Mouse (Mus musculus): ENCODE measurements around the gene Zfp362. TPM values are rescaled to one million over a fixed set of nuclear protein-coding genes. Genes with fewer than 3 reads are reported as not detected.

Zfp362 gene
- 5.1 and 5.4 TPM in 2 replicates for polyA plus RNA-seq (2015; fragmentation: Nextera tagmentation; extraction: Ambion mirVana)

DNA sequence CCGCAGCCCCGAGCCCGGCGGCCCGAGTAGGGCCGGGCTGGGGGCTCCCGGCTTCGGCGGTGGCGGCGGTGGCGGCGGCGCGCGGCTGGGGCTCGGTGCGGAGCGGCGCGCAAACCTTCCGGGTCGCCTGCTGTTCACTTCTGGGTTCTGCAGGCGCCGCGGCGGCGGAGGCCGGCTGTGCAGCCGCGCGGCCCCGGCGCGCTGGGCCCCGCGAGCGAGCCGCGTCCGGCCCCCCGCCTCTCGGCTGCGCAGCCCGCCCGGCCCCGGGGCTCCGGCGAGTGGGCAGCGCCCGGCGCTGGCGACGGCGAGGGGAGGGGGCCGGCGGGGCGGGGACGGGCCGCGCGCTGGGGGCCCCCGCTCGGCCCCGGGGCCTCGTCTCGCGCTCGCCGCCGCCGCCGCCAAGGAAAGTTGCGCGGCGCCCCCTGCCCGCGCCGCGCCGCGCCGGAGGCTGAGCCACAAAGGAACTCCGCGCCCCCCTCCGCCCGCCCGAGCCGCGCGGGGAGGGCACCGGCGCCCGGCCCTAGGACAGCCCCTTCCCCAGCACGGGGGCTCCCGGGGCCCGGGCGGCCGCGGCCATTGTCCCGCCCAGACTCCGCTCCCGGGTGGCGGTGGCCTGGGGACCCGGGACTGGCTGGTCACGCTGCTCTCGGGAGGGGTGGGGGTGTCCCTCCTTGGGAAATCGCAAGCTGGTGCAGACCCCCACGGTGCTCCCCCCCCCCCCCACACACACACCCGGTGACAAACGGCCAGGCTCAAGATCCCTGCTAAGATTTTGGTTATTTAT is at the start of gene Zfp362:
Zfp362 (minus strand) TSS at position 3 of the 784 bp plus-strand sequence.
- H3K9me3 ChIP-seq (ENCODE audit: low read length): no peaks in the 10 kb centered on the region
- ATAC-seq (peak; percentile 72), DNase-seq (peak; percentile 68)
- H3K9ac ChIP-seq (replicated peaks): peak within 1 kb of the TSS; percentile 98
- under 1% methylated on average over 55 of the region's 111 CpGs for WGBS (ENCODE audit: insufficient replicate concordance)
- peak within 1 kb of the TSS; percentile 97 for H3K27ac ChIP-seq (ENCODE audit: low read depth)
- peak within 1 kb of the TSS; percentile 99 for H3K4me2 ChIP-seq (ENCODE audit: low read depth, low read length)
- H3K27me3 ChIP-seq (ENCODE audit: insufficient read depth, low read length): no peaks in the 10 kb centered on the region
- H3K4me1 ChIP-seq (ENCODE audit: insufficient read depth): peaks cover 28% of the 10 kb centered on the region
- TF ChIP-seq EP300 (IDR thresholded peaks at IDR 0.05; ENCODE audit: low read depth) (no peak), CTCF (IDR thresholded peaks at IDR 0.05; ENCODE audit: low read depth) (no peak)
- H3K36me3 ChIP-seq (replicated peaks; ENCODE audit: insufficient read depth, low read length): no peaks in the 10 kb centered on the region
- H3K4me3 ChIP-seq (ENCODE audit: low read depth, low read length): peak within 1 kb of the TSS; percentile 64

GRCm38 (mm10) chr4:128855613-128856040 is 49.8 kb upstream of the Zfp362 start:
- Histone ChIP-seq H3K36me3 (replicated peaks; ENCODE audit: insufficient read depth, low read length) (no peaks in the 10 kb centered on the region), H3K9ac (replicated peaks) (no peak overlapping the region), H3K9me3 (ENCODE audit: low read length) (no peaks in the 10 kb centered on the region), H3K27me3 (ENCODE audit: insufficient read depth, low read length) (no peaks in the 10 kb centered on the region), H3K4me2 (ENCODE audit: low read depth, low read length) (peak overlapping the region; percentile 42), H3K27ac (ENCODE audit: low read depth) (peak overlapping the region; percentile 11; the same call in 1 of the 2 replicates), H3K4me3 (ENCODE audit: low read depth, low read length) (no peak overlapping the region), H3K4me1 (ENCODE audit: insufficient read depth) (peaks cover 17% of the 10 kb centered on the region)
- no peak; the same call in none of the 2 replicates for TF ChIP-seq EP300 (IDR thresholded peaks at IDR 0.05; ENCODE audit: low read depth)
- ATAC-seq (peak; percentile 90), DNase-seq (peak; percentile 63)
- WGBS (ENCODE audit: insufficient replicate concordance): 47% methylated on average over 4 of the region's 4 CpGs

- Histone ChIP-seq H3K36me3 (replicated peaks; ENCODE audit: insufficient read depth, low read length) (no peaks in the 10 kb centered on the region), H3K27ac (ENCODE audit: low read depth) (no peak overlapping the region), H3K4me2 (ENCODE audit: low read depth, low read length) (no peak overlapping the region), H3K4me1 (ENCODE audit: insufficient read depth) (peaks cover 17% of the 10 kb centered on the region), H3K9me3 (ENCODE audit: low read length) (no peaks in the 10 kb centered on the region), H3K4me3 (ENCODE audit: low read depth, low read length) (no peak overlapping the region), H3K27me3 (ENCODE audit: insufficient read depth, low read length) (no peaks in the 10 kb centered on the region), H3K9ac (replicated peaks) (no peak overlapping the region)
- TF ChIP-seq EP300 (IDR thresholded peaks at IDR 0.05; ENCODE audit: low read depth) (no peak), CTCF (IDR thresholded peaks at IDR 0.05; ENCODE audit: low read depth) (no peak)
- no peak for ATAC-seq
- DNase-seq: no peak
- WGBS (ENCODE audit: insufficient replicate concordance): 81% methylated on average over 11 of the region's 11 CpGs
These were observed 47.3 kb upstream of the Zfp362 start for GRCm38 (mm10) chr4:128853117-128853516.

- no peak for TF ChIP-seq EP300 (IDR thresholded peaks at IDR 0.05; ENCODE audit: low read depth)
- TF ChIP-seq CTCF (IDR thresholded peaks at IDR 0.05; ENCODE audit: low read depth): no peak
- ATAC-seq (no peak), DNase-seq (no peak)
- Histone ChIP-seq H3K4me2 (ENCODE audit: low read depth, low read length) (no peak overlapping the region), H3K27ac (ENCODE audit: low read depth) (no peak overlapping the region), H3K27me3 (ENCODE audit: insufficient read depth, low read length) (no peaks in the 10 kb centered on the region), H3K4me3 (ENCODE audit: low read depth, low read length) (no peak overlapping the region), H3K4me1 (ENCODE audit: insufficient read depth) (peaks cover 17% of the 10 kb centered on the region), H3K36me3 (replicated peaks; ENCODE audit: insufficient read depth, low read length) (no peaks in the 10 kb centered on the region), H3K9me3 (ENCODE audit: low read length) (no peaks in the 10 kb centered on the region), H3K9ac (replicated peaks) (no peak overlapping the region)
- WGBS (ENCODE audit: insufficient replicate concordance): 69% methylated on average over 12 of the region's 12 CpGs
These were observed 46.5 kb upstream of the Zfp362 start for GRCm38 (mm10) chr4:128852266-128852887.

GRCm38 (mm10) chr4:128849686-128850085 is 43.8 kb upstream of the Zfp362 start:
- Histone ChIP-seq H3K4me2 (ENCODE audit: low read depth, low read length) (no peak overlapping the region), H3K27ac (ENCODE audit: low read depth) (no peak overlapping the region), H3K9me3 (ENCODE audit: low read length) (no peaks in the 10 kb centered on the region), H3K9ac (replicated peaks) (no peak overlapping the region), H3K27me3 (ENCODE audit: insufficient read depth, low read length) (no peaks in the 10 kb centered on the region), H3K36me3 (replicated peaks; ENCODE audit: insufficient read depth, low read length) (no peaks in the 10 kb centered on the region), H3K4me1 (ENCODE audit: insufficient read depth) (no peaks in the 10 kb centered on the region), H3K4me3 (ENCODE audit: low read depth, low read length) (no peak overlapping the region)
- ATAC-seq (no peak), DNase-seq (no peak)
- no peak for TF ChIP-seq CTCF (IDR thresholded peaks at IDR 0.05; ENCODE audit: low read depth)
- no peak for TF ChIP-seq EP300 (IDR thresholded peaks at IDR 0.05; ENCODE audit: low read depth)
- WGBS (ENCODE audit: insufficient replicate concordance): 65% methylated on average over 7 of the region's 7 CpGs

GRCm38 (mm10) chr4:128848961-128849360 is 43.1 kb upstream of the Zfp362 start:
- DNase-seq (no peak), ATAC-seq (no peak)
- WGBS (ENCODE audit: insufficient replicate concordance): 79% methylated on average over 3 of the region's 3 CpGs

More at GRCm38 (mm10) chr4:128848961-128849360, 43.1 kb upstream of the Zfp362 start:
- Histone ChIP-seq H3K36me3 (replicated peaks; ENCODE audit: insufficient read depth, low read length) (no peaks in the 10 kb centered on the region), H3K4me1 (ENCODE audit: insufficient read depth) (no peaks in the 10 kb centered on the region), H3K9me3 (ENCODE audit: low read length) (no peaks in the 10 kb centered on the region), H3K27ac (ENCODE audit: low read depth) (no peak overlapping the region), H3K9ac (replicated peaks) (no peak overlapping the region), H3K4me3 (ENCODE audit: low read depth, low read length) (no peak overlapping the region), H3K27me3 (ENCODE audit: insufficient read depth, low read length) (no peaks in the 10 kb centered on the region), H3K4me2 (ENCODE audit: low read depth, low read length) (no peak overlapping the region)
- TF ChIP-seq CTCF (IDR thresholded peaks at IDR 0.05; ENCODE audit: low read depth): no peak
- no peak for TF ChIP-seq EP300 (IDR thresholded peaks at IDR 0.05; ENCODE audit: low read depth)
